Mouse (Mus musculus): ENCODE data around the gene Atg4a. TPM values are rescaled to one million over a fixed set of nuclear protein-coding genes. Genes with fewer than 3 reads are reported as not detected.

The Atg4a gene
- polyA plus RNA-seq (2012; fragmentation: generic; extraction: Trizol), result 1 to 10 TPM in 1 of 2 experiments, under 1 TPM in 1; 0.51 to 6.1 TPM

GRCm38 (mm10) chrX:140956272-140956940, at the start of gene Atg4a, which contains the start of gene Psmd10:
Gene Atg4a (plus strand): TSS chrX:140956907.
Gene Psmd10 (minus strand): TSS chrX:140956728.

DNA sequence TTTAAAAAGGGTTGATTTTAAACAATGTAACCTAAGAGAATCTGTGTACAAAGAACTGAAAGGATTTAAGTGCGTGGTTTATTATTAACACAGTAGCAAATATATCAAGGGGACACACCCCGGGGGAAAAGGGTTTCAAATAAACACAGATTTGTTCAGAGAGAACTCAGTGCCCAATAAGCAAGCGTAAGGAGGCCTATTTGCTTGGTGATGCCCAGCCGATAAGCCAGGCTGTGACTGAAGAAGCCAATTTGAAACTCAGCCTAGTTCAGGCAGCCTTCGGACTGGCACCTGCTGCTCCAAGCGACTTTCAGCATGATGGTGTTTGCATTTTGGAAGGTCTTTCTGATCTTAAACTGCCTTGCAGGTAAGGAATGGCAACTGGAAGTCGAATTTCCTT, 49.3 kb upstream of the Atg4a start, which contains the start of gene Vsig1:
TSS of gene Vsig1 (plus strand) at position 249 of the 400 bp plus-strand sequence.

Other genes with a start within 250 kb of the Atg4a start
- not detected for gene Tex13b, start 143.5 kb upstream of the Atg4a start, polyA plus RNA-seq (2012; fragmentation: generic; extraction: Trizol)
- gene Vsig1, start 49.3 kb upstream of the Atg4a start, polyA plus RNA-seq (2012; fragmentation: generic; extraction: Trizol), result not detected
- 10 to 100 TPM in 1 of 2 experiments, 1 to 10 TPM in 1; 6.7 to 34.4 TPM for gene Psmd10, start 179 bp upstream of the Atg4a start, polyA plus RNA-seq (2012; fragmentation: generic; extraction: Trizol)

Data from C3H10T1/2 (cell line).